Mouse (Mus musculus) small intestine, adult 2 months (tissue): ENCODE data around the gene Klhl23.

Experiments
- CTCF ChIP-seq: fragments of 200-500 bp; IDR thresholded peaks from 2 replicates; pipeline ENCODE4 v1.5.1; 2012; ENCODE audit warnings: low read depth, mild to moderate bottlenecking, control low read depth, inconsistent platforms, low read length, moderate library complexity, mixed read lengths; ENCODE audit not compliant: insufficient replicate concordance, insufficient read length; ENCODE audit errors: extremely low read depth
- POLR2A ChIP-seq: fragments of 200-500 bp; IDR thresholded peaks from 2 replicates; pipeline ENCODE4 v1.6.1; 2012; ENCODE audit warnings: low read depth, mild to moderate bottlenecking, control low read depth, inconsistent platforms, low read length, moderate library complexity

- TF ChIP-seq CTCF (no peak), POLR2A (no peak)
These were observed 36.1 kb downstream of the Klhl23 start for GRCm38 (mm10) chr2:69857882-69858281.
